Mouse (Mus musculus) lung, adult 18-20 months (tissue): ENCODE results near the gene Trim7.
A peak's percentile ranks its signal among the peaks of the same experiment; 100 is the strongest.
"Not testable (repeated sequence)": the region's sequence is repeated elsewhere in the genome, so short reads cannot be mapped to it uniquely, and the experiment has no call there.

Experiments used
- DNase-seq, 2 experiments: peaks; one replicate each; pipeline ENCODE4 v3.0.0; 2022; ENCODE audit warnings: mixed read lengths in 2 of 2

Trim7 gene

DNA sequence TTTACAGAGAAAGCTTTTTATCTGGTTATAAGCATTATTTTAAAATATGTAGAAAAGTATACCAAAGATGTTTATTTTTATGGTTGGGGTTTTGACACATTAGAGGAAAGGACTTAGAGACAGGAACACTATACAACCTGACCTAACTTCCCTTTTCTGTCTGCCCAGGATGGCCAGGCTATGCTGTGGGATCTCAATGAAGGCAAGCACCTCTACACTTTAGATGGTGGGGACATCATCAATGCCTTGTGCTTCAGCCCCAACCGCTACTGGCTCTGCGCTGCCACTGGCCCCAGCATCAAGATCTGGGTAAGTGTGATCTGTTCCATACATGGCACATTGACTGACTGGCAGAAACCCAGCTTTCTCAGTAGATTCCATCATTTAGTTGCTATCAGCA is 22.0 kb upstream of the Trim7 start:
- DNase-seq, result no peak

- no peak for DNase-seq
These were observed 21.0 kb upstream of the Trim7 start for GRCm38 (mm10) chr11:48804922-48805321.

- no peak for DNase-seq
These were observed 18.9 kb upstream of the Trim7 start for GRCm38 (mm10) chr11:48806856-48807562.

DNA sequence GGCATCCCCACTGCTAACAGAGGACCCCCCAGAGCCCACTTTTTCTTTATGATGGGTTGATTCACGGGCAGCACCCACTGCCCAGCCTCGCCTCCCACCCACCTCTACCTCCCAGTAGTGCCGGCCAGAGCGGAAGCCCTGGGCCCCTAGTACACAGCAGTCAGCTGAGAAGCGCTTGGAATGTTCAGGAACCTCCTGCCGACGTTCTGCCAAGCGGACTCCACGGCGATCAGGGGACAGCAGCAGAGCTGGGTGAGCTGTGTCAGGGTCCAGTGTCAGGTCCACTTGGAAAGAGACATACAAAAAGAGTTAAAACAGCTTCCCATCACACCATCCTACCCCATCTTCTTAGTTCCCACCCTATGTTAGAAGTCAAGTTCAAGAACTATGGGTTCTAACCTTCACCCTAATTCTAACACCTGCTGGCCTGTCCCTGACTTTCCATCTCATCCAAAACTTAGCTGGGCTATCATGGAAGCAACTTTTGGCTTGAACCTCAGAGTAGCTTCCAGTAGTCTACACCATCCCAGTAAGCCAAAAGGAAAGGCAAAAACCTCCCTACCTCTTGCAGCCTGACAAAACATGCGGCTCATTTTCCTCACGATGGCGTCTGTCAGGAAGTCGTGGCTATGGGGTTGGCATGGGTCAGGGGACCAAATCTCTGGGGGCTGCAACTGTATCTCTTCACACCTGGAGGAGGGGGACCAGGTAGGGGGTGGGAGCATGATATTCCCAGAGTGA is 18.2 kb upstream of the Trim7 start:
- DNase-seq, result no peak

- DNase-seq, result no peak
These were observed 17.7 kb upstream of the Trim7 start for GRCm38 (mm10) chr11:48808304-48808646.

DNA sequence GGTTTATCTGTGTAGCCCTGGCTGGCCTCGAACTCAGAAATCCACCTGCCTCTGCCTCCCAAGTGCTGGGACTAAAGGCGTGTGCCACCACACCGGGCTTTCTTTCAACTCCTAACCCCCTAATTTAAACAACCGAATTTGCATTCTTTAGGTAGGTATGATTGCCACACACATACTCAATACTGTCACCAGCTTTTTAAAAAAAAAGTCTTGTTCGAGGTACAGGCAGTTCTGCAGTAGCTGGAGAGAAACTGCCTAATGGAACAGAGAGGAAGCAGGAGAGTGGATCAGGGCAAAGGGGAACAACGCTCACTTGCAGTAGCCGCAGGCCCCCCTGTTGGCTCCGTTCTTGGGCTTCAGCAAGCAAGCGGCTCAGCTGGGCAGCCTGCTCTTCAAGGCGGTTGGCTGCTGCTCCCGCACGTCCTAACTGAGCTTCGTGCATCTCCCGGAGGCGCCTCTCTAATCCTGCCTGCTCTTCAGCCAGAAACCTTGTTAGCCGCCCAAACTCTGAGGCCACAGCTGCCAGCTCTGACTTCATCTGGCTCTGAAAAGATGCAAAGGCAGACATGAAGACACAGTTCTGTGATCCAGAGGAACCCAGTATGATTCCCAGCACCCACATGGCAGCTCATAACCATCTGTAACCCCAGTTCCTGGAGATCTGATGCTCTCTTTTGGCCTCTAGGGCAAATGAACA is 17.1 kb upstream of the Trim7 start:
- no peak for DNase-seq

GRCm38 (mm10) chr11:48809434-48809830 is 16.5 kb upstream of the Trim7 start:
- no peak for DNase-seq

- DNase-seq, result no peak
These were observed 15.8 kb upstream of the Trim7 start for GRCm38 (mm10) chr11:48810142-48810541.

DNA sequence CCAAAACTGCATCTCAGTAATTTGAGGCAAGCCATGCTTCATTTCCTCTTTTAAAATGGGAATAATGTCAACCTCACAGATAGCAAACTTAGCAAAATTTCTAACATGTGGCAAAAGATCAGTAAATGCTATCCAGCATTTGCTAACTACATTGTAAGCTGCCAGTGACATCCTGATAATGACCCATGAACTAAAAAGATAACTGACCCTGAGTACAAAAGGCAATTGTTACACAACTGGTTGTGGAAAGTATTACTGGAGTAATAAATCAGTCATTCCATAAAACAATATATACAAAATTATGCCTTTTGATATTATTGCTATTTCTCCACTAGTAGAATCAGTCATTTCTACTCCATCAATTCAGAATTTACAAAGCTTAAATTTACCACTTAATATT is 12.2 kb upstream of the Trim7 start:
- DNase-seq, result no peak

DNA sequence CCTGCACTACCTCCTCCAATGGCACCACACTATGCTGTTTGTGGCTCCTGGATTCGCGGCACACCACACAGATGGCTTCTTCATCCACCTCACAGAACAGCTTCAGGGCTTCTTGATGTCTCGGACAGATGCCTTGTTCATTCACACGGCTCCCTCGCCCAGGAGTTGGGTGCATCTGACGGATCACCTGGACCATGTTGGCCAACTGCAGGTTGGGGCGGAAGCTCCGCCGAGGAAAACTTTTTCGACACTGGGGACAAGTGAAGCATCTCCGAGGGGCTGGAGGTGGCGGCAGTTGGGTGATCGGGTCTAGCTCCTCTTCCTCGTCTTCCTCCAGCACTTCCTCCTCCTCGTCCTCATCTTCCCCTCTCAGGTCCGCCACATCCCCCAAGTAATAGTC is 10.1 kb upstream of the Trim7 start:
- no peak for DNase-seq

DNA sequence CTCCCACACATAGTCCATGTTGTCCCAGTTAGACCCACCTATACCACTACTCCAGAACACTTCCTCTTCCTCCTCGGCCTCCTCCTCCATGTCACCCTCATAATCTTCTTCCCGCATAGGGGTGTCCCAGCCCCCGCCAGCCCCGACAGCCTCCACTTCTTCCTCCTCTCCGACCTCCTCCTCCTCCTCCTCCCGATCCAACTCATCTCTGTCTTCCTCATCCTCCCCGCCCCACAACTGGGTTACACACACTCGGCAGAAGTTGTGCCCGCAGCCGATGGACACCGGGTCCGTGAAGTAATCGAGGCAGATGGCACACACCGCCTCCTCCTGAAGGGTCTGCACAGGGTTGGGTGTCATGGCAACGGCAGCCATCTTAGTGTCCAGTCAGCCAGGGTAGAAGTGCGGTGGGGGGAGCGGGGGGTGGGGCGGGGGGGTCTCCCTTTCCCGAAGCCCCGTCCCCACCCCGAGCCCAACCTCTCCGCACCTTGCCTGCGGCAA is 9.6 kb upstream of the Trim7 start:
- peak; percentile 52 to 54 for DNase-seq

DNA sequence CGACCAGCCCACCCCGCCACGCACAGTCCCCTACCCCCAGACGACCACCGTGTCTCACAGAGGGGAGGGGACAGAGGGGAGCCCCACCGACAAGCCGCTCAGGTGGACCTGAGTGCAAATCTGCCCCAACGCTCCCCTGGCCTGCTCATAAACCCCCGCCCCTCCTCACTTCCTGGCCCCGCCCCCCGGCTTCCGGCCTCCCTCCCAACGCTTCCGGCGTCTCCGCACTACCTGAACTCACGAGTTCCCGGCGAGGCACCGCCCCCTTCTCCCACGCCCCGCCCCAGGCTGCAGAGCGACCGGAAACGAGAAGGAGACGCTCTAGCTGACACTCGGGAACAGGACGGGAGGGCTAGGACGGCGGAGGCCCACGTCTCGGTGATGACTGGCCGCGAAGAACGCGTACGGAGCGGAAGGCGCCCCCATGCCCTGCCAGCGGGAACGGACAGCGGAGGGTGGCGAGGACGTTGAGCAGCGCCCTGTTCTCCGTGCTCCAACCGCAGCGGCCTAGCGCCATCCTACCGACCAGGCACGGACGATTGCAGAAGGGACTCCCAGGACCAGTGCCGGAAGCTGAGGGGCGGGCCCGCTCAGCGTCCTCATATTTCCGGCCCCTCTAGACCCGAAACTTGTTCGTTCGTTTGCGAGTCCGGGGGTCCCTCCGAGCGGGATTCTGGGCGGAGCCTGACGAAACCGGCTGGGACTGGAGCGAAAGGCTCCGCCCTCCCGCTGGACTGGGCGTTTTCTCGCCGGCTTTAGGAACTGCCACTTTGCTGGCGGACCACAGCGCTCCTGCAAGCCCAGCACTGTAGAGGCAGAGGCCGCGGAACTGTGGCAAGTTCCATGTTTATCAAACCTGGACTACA is 8.9 kb upstream of the Trim7 start, which contains the start of gene Trim41:
Gene Trim41 (minus strand): TSS at position 554 of the 866 bp plus-strand sequence.
- peak; percentile 99 for DNase-seq

- no peak for DNase-seq
These were observed 8.1 kb upstream of the Trim7 start for GRCm38 (mm10) chr11:48817794-48818193.

DNA sequence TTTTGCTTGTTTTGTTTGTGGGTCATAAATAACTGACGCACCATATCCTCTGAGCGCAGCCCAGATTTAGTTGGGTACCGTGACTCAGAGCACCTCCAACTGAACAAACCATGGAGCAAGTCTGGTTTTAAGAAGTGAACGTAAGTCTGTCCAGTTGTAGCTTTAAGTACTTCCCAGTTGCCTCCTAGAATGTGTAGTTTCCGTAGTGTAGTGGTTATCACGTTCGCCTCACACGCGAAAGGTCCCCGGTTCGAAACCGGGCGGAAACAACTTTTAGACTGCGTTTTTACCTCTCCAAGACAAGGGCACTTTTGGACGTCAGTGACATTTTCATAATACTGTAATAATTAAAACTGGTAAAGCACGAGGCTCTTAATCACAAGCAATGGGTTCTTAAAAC is 7.6 kb upstream of the Trim7 start:
- DNase-seq, result peak; percentile 81 to 88

- DNase-seq, result no peak
These were observed 6.2 kb upstream of the Trim7 start for GRCm38 (mm10) chr11:48819614-48820307.

- DNase-seq, result no peak
These were observed 5.6 kb upstream of the Trim7 start for GRCm38 (mm10) chr11:48820308-48820674.

GRCm38 (mm10) chr11:48821299-48821698 is 4.6 kb upstream of the Trim7 start:
- not testable (repeated sequence) for DNase-seq

DNA sequence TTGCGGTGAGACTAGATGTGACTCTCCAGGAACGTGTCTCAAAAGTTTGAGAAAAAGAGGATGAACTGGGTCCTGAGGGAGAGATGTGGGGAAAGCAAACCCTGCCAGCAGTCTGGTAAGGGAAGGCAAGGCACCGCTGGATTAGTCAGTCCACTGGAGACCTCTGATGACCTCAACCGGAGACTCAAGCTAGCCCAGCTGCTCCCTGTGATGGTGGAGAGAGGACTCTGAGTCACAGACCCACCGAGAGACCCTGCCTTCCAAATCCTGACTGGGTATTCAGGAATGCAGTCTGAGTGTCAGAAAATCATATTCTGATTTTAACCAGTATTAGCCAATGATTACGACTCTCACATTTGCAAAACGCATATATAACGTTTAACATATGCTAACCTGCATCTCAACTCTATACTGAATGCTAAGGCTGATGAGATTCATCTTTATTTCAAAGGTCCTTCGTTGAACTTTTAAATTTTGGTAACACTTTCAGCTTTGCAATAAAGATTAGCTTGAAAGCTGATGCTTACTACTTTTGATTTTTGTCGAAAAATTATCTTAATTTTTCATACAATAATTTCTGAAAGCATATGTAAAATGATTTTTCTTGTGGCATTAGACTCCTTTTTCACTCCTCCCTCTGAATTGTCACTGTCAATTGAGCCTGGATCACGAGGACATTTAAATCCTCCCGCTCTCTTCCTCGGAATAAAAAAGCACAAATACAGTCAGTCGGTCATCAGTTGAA is 3.0 kb upstream of the Trim7 start:
- DNase-seq, result no peak

DNA sequence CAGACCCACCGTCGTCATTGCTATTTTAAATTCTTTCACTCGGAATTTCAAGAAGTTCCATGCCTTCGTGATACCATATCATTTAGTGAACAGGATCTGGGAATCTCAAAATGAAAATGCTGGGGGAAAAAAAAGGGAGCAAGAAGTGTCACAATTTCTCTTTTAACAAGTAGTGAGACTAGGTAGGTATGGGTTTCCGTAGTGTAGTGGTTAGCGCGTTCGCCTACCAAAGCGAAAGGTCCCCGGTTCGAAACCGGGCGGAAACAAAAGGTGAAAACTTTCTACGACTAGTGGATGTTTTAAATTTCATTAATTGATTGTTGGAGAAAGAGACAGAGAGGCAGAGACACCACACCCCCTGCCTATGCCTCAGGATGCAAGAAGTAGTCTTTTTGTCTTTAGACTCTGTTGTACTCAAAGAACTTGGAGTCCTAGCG is 2.4 kb upstream of the Trim7 start:
- peak; percentile 57 to 59 for DNase-seq

GRCm38 (mm10) chr11:48824311-48824830 is 1.6 kb upstream of the Trim7 start:
- no peak for DNase-seq

DNA sequence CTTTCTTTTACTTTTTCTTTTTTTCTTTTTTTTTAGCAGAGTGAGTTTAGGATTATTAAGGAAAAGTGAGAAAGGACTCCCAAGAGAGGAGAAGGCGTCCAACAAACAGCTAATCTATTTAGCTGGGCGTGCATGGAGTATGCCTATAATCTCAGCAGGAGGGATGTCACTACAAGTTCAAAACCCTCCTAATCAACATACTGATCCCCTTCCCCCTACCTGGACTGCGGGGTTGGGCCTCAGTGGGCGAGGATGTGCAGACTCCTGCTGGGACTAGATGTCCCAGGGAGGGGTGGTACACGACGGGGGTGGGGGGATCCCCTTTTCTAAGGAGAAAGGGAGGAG is 784 bp downstream of the Trim7 start:
- no peak for DNase-seq
